Mouse (Mus musculus) forebrain, embryonic 12.5 days (tissue): ENCODE measurements around the gene Myl9. TPM values are rescaled to one million over a fixed set of nuclear protein-coding genes. Genes with fewer than 3 reads are reported as not detected.
"Not testable (repeated sequence)": the region's sequence is repeated elsewhere in the genome, so short reads cannot be mapped to it uniquely, and the experiment has no call there.

Experiments
- ATAC-seq: fragments of 200-750 bp; cut with Nextera tagmentation; 2 replicates; pipeline ENCODE4 v1.8.0; 2017; ENCODE audit warnings: moderate TSS enrichment; ENCODE audit not compliant: low FRiP score
- H3K27ac ChIP-seq: fragments of 300-500 bp; sonication (generic); 2 replicates; pipeline ENCODE4 v1.5.1; 2016; ENCODE audit warnings: mild to moderate bottlenecking
- H3K27me3 ChIP-seq: fragments of 300-500 bp; sonication (generic); 2 replicates; pipeline ENCODE4 v1.6.1; 2016; ENCODE audit warnings: mild to moderate bottlenecking
- H3K36me3 ChIP-seq: fragments of 300-500 bp; sonication (generic); replicated peaks from 2 replicates; pipeline ENCODE4 v1.6.1; 2016; ENCODE audit warnings: mild to moderate bottlenecking
- H3K4me1 ChIP-seq: fragments of 300-500 bp; sonication (generic); 2 replicates; pipeline ENCODE4 v1.6.1; 2016
- H3K4me2 ChIP-seq: fragments of 300-500 bp; sonication (generic); 2 replicates; pipeline ENCODE4 v1.6.1; 2016; ENCODE audit warnings: mild to moderate bottlenecking, moderate library complexity
- H3K4me3 ChIP-seq: fragments of 300-500 bp; sonication (generic); replicated peaks from 2 replicates; pipeline ENCODE4 v1.5.1; 2016; ENCODE audit warnings: mild to moderate bottlenecking
- H3K9ac ChIP-seq: fragments of 300-500 bp; sonication (generic); 2 replicates; pipeline ENCODE4 v1.6.1; 2016; ENCODE audit warnings: mild to moderate bottlenecking
- H3K9me3 ChIP-seq: fragments of 300-500 bp; sonication (generic); 2 replicates; pipeline ENCODE4 v1.6.1; 2016
- WGBS: fragments of 180-500 bp; shearing (Covaris S2); methylation state at CpG from one replicate; pipeline ENCODE4 v1.1.7; 2016; 5-methylcytosine and 5-hydroxymethylcytosine counted together
- polyA plus RNA-seq: library from polyadenylated mRNA; unstranded; fragments of >200 nt; fragmentation: Nextera tagmentation; extraction: Ambion mirVana; gene quantifications from 2 replicates; pipeline ENCODE4 v1.2.1, GENCODE M21; 2016

Myl9 gene
- polyA plus RNA-seq, 1 experiment from 2014 or later: 95.4 TPM

- not testable (repeated sequence) for H3K9ac ChIP-seq, H3K36me3 ChIP-seq, H3K4me2 ChIP-seq, H3K4me1 ChIP-seq, H3K27me3 ChIP-seq, ATAC-seq, H3K4me3 ChIP-seq, H3K9me3 ChIP-seq, H3K27ac ChIP-seq
- WGBS: 81% methylated on average over 6 of the region's 6 CpGs
These were observed 49.9 kb downstream of the Myl9 start for GRCm38 (mm10) chr2:156825128-156825527.

Other genes starting within 250 kb of the Myl9 start
- 44.1 and 44.7 TPM in 2 replicates for gene Aar2, start 227.8 kb upstream of the Myl9 start, polyA plus RNA-seq
- 195 and 197 TPM in 2 replicates for gene Dlgap4, start 161.7 kb upstream of the Myl9 start, polyA plus RNA-seq
- 88.3 and 89.3 TPM in 2 replicates for gene Tgif2, start 64.6 kb downstream of the Myl9 start, polyA plus RNA-seq
- 8.6 and 11.8 TPM in 2 replicates for gene 4930518I15Rik, start 82.5 kb downstream of the Myl9 start, polyA plus RNA-seq
- 170 and 173 TPM in 2 replicates for gene Rab5if, start 87.7 kb downstream of the Myl9 start, polyA plus RNA-seq
- gene Sla2, start 111.8 kb downstream of the Myl9 start, polyA plus RNA-seq: 0.17 and 0.23 TPM in 2 replicates
- gene Ndrg3, start 216.6 kb downstream of the Myl9 start, polyA plus RNA-seq: 50.5 and 54.0 TPM in 2 replicates
- 53.4 and 53.7 TPM in 2 replicates for gene Dsn1, start 231.7 kb downstream of the Myl9 start, polyA plus RNA-seq